Mouse (Mus musculus) kidney, adult 2 months (tissue): ENCODE results near the gene Crybb1.

ENCODE experiments used
- CTCF ChIP-seq: fragments of 200-500 bp; conservative IDR thresholded peaks from 2 replicates; pipeline ENCODE4 v1.5.1; 2011; ENCODE audit warnings: low read depth, mild to moderate bottlenecking, control low read depth, low read length, moderate library complexity, mixed read lengths; ENCODE audit not compliant: insufficient read depth, insufficient read length
- POLR2A ChIP-seq: fragments of 200-500 bp; IDR thresholded peaks from one replicate; pipeline ENCODE4 v1.6.1; 2011; ENCODE audit warnings: low read depth, low read length, control low read depth

GRCm38 (mm10) chr5:112225591-112225990 lies 30.0 kb upstream of the Crybb1 start:
- no peak for TF ChIP-seq POLR2A
- no peak for TF ChIP-seq CTCF
